Mouse (Mus musculus): Measurements from ENCODE around the gene Trim40. TPM values are rescaled to one million over a fixed set of nuclear protein-coding genes. Genes with fewer than 3 reads are reported as not detected.

Trim40 gene
- not detected in 2 replicates for polyA plus RNA-seq (2015; fragmentation: Nextera tagmentation; extraction: Ambion mirVana)

DNA sequence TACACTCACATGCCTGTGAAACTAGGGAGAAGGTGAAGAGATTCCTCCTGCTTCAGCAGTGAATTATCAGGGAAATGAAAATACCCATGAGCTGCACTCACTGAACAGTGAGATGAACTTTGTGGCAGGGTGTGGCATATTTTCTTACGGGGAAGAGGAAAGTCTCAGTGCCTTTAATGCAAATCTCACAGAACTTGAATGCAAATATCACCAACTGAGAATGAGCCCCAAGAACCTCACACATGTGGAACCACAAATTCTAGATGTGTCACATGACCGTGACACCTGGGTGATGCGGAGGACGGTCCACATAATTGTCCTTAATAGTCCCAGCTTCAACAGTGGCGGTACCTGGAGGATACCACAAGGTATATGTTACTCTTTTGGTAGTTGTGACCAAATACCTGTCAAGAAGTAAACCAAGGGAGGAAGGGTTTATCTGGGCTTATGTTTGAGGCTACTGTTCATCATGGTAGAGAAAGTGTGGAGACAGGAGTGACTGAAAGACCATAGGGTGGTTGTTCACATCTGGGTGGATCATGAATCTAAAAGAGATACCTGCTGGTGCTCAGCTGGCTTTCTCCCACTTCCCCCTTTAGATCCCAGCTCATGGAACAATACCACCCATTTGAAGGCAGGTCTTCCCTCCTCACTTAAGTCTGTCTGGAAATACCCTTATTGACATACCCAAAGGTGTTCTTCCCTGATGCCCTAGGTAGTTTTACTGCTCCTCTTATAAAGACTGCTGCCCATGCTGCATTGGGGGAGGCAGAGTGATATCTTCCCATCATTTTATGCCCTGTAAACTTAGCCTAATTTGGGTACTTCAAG, at the start of gene Trim40:
TSS of gene Trim40 (minus strand) at position 51 of the 831 bp plus-strand sequence.
- Histone ChIP-seq H3K4me1 (ENCODE audit: insufficient read depth, low read length) (no peaks in the 10 kb centered on the region), H3K4me3 (ENCODE audit: low read length) (no peak within 1 kb of the TSS), H3K27me3 (ENCODE audit: insufficient read depth, low read length) (no peaks in the 10 kb centered on the region), H3K4me2 (replicated peaks; ENCODE audit: low read depth, low read length) (no peak within 1 kb of the TSS), H3K9ac (replicated peaks; ENCODE audit: low read length) (no peak within 1 kb of the TSS), H3K36me3 (ENCODE audit: insufficient read depth, low read length) (no peaks in the 10 kb centered on the region), H3K27ac (ENCODE audit: low read length) (no peak within 1 kb of the TSS), H3K9me3 (ENCODE audit: low read length) (no peaks in the 10 kb centered on the region)
- ATAC-seq (ENCODE audit: low FRiP score, low TSS enrichment): no peak
- 77% methylated on average over 5 of the region's 5 CpGs for WGBS

DNA sequence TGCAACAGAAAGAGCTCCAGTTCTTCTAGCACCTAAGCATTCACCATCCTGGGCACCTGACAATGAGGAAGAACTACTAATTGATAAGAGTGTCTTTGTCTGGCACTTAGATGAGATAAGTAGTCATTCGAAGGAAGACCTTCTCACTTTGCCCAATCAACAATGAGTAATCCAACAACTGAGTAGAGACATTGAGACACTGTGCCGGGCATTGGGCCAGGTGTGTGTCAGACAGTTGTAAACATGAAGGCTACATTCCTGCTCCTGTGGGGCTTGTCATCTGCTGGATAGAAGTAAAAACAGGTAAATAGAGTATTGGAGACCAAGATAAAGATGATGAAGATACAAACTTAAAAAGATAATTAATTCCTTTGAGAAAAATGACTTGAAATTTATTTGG, 48.1 kb upstream of the Trim40 start:
- Histone ChIP-seq H3K4me2 (replicated peaks; ENCODE audit: low read depth, low read length) (no peak overlapping the region), H3K9ac (replicated peaks; ENCODE audit: low read length) (no peak overlapping the region), H3K36me3 (ENCODE audit: insufficient read depth, low read length) (no peaks in the 10 kb centered on the region), H3K27ac (ENCODE audit: low read length) (no peak overlapping the region), H3K9me3 (ENCODE audit: low read length) (no peaks in the 10 kb centered on the region), H3K4me1 (ENCODE audit: insufficient read depth, low read length) (peaks cover 7% of the 10 kb centered on the region; the same call in 1 of the 2 replicates), H3K4me3 (ENCODE audit: low read length) (no peak overlapping the region), H3K27me3 (ENCODE audit: insufficient read depth, low read length) (peaks cover 24% of the 10 kb centered on the region)
- ATAC-seq (ENCODE audit: low FRiP score, low TSS enrichment): no peak
- 91% methylated on average over 2 of the region's 2 CpGs for WGBS

DNA sequence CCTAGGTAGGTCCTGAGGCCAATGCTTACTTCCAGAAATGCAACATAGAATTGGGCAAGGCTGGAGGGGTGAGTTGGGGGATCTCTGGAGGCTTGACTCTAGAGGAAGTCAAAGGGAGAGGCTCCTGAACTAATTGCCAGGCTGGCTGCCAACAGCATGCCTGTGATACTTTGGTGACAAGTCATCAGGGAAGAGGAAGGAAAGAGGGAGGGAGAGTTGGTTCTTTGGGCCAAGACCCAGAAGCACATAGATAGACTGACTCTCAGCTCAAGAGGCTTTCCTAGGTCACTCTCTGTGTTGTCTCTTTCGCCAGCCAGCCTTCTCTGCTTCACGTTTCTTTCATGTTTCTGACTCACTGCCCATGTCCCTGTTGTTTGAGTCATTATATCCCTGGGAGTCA, 41.9 kb upstream of the Trim40 start:
- Histone ChIP-seq H3K9ac (replicated peaks; ENCODE audit: low read length) (no peak overlapping the region), H3K4me2 (replicated peaks; ENCODE audit: low read depth, low read length) (no peak overlapping the region), H3K4me3 (ENCODE audit: low read length) (no peak overlapping the region), H3K4me1 (ENCODE audit: insufficient read depth, low read length) (no peaks in the 10 kb centered on the region), H3K36me3 (ENCODE audit: insufficient read depth, low read length) (no peaks in the 10 kb centered on the region), H3K9me3 (ENCODE audit: low read length) (no peaks in the 10 kb centered on the region), H3K27me3 (ENCODE audit: insufficient read depth, low read length) (no peaks in the 10 kb centered on the region), H3K27ac (ENCODE audit: low read length) (no peak overlapping the region)
- ATAC-seq (ENCODE audit: low FRiP score, low TSS enrichment): no peak
- WGBS: 60% methylated on average over 2 of the region's 2 CpGs

- Histone ChIP-seq H3K4me3 (ENCODE audit: low read length) (no peak overlapping the region), H3K4me1 (ENCODE audit: insufficient read depth, low read length) (no peaks in the 10 kb centered on the region), H3K27me3 (ENCODE audit: insufficient read depth, low read length) (no peaks in the 10 kb centered on the region), H3K27ac (ENCODE audit: low read length) (no peak overlapping the region), H3K4me2 (replicated peaks; ENCODE audit: low read depth, low read length) (no peak overlapping the region), H3K9ac (replicated peaks; ENCODE audit: low read length) (no peak overlapping the region), H3K9me3 (ENCODE audit: low read length) (no peaks in the 10 kb centered on the region), H3K36me3 (ENCODE audit: insufficient read depth, low read length) (no peaks in the 10 kb centered on the region)
- no peak for ATAC-seq (ENCODE audit: low FRiP score, low TSS enrichment)
- 84% methylated on average over 4 of the region's 4 CpGs for WGBS
Measured at GRCm38 (mm10) chr17:36931130-36931529, 41.2 kb upstream of the Trim40 start.

DNA sequence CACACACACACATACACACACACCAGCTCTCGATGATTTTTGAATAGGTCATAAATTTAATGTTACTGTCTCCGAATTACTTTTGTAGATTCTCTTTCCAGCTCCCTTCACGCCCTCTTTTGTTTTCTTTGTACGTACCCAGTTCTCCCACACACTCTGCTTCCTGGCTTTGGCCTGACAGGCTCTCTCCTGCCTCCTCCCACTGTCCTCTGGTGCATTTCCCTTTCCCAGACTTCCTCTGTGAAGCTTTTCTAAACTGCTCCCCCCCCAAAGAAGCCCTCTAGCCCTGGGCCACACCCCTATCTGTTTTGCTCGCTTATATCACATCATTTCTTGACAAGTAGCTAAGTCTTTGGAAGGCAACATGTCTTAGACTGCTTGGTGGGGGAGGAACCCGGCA, 40.3 kb upstream of the Trim40 start:
- H3K27me3 ChIP-seq (ENCODE audit: insufficient read depth, low read length): no peaks in the 10 kb centered on the region
- H3K27ac ChIP-seq (ENCODE audit: low read length): no peak overlapping the region
- no peak overlapping the region for H3K4me2 ChIP-seq (replicated peaks; ENCODE audit: low read depth, low read length)
- no peak overlapping the region for H3K9ac ChIP-seq (replicated peaks; ENCODE audit: low read length)
- no peaks in the 10 kb centered on the region for H3K36me3 ChIP-seq (ENCODE audit: insufficient read depth, low read length)
- no peak for ATAC-seq (ENCODE audit: low FRiP score, low TSS enrichment)
- H3K4me3 ChIP-seq (ENCODE audit: low read length): no peak overlapping the region
- H3K9me3 ChIP-seq (ENCODE audit: low read length): no peaks in the 10 kb centered on the region
- WGBS: 28% methylated on average over 6 of the region's 6 CpGs
- H3K4me1 ChIP-seq (ENCODE audit: insufficient read depth, low read length): no peaks in the 10 kb centered on the region

DNA sequence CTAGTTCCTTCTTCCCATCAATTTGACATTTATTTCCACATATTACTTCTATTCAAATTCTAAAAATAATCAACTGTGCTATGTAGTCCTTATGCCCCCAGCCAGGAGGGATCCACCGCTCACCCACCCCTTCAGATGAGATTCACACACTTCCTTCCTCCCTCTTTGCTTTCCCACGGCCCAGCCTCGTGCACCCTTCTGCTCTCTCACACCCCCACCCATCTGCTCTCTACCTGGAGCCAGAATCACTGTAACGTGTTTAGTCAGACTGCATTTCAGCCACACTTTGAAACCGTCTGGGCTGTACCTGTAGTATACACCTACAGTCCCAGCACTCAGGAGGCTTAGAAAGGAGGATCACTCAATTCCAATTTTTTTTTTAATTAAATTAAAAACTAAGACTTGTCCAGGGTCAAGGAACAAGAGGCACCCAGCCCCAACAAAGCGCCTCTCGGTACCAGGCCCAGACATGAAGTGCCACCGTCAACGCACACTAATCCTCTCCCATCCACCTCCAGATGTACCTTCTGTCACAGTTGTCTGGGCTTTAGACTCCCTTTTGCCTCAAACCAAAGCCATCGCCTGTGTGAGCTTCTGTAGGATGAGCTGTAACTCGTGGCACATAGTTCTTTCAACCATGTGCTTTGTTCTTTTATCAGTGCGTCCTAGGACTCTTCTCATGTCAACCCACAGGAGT, 39.5 kb upstream of the Trim40 start:
- WGBS: 68% methylated on average over 12 of the region's 12 CpGs
- ATAC-seq (ENCODE audit: low FRiP score, low TSS enrichment): no peak
- Histone ChIP-seq H3K27me3 (ENCODE audit: insufficient read depth, low read length) (no peaks in the 10 kb centered on the region), H3K4me2 (replicated peaks; ENCODE audit: low read depth, low read length) (no peak overlapping the region), H3K27ac (ENCODE audit: low read length) (no peak overlapping the region), H3K4me3 (ENCODE audit: low read length) (no peak overlapping the region), H3K9ac (replicated peaks; ENCODE audit: low read length) (no peak overlapping the region), H3K4me1 (ENCODE audit: insufficient read depth, low read length) (no peaks in the 10 kb centered on the region), H3K36me3 (ENCODE audit: insufficient read depth, low read length) (no peaks in the 10 kb centered on the region), H3K9me3 (ENCODE audit: low read length) (no peaks in the 10 kb centered on the region)

DNA sequence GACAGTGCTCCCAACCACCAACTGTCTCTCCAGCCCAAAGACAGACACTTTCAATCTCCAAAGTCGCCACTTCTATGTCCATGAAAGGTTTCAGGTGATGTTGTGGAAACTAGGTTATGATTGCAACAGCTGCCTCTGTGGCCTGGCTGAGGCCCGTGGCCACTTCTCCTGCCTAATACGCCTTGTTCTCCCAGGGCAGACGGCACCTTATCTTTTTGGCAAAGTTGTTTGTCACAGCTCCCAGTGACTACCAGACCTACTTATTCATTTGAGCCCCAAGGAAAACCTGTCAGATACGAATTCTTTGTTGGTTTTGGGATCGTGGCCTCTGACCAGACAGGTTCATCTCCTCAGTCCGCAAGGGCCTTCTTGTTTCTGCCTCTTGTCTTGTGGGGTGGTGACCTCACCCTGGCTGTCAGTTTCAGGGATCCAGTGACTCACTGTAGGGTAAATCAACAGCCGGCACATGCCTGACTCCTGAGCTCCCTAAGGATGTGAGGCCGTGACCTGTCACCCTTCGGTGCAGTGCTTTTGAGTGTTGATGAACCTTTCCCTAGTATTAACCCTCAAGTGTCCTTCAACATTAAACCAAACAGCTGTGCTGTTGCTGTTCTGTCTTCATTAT, 37.7 kb upstream of the Trim40 start:
- ATAC-seq (ENCODE audit: low FRiP score, low TSS enrichment): no peak
- no peaks in the 10 kb centered on the region for H3K4me1 ChIP-seq (ENCODE audit: insufficient read depth, low read length)
- H3K4me2 ChIP-seq (replicated peaks; ENCODE audit: low read depth, low read length): no peak overlapping the region
- H3K9ac ChIP-seq (replicated peaks; ENCODE audit: low read length): no peak overlapping the region
- no peaks in the 10 kb centered on the region for H3K9me3 ChIP-seq (ENCODE audit: low read length)
- H3K4me3 ChIP-seq (ENCODE audit: low read length): no peak overlapping the region
- H3K36me3 ChIP-seq (ENCODE audit: insufficient read depth, low read length): no peaks in the 10 kb centered on the region
- H3K27ac ChIP-seq (ENCODE audit: low read length): no peak overlapping the region
- no peaks in the 10 kb centered on the region for H3K27me3 ChIP-seq (ENCODE audit: insufficient read depth, low read length)
- 44% methylated on average over 10 of the region's 10 CpGs for WGBS

DNA sequence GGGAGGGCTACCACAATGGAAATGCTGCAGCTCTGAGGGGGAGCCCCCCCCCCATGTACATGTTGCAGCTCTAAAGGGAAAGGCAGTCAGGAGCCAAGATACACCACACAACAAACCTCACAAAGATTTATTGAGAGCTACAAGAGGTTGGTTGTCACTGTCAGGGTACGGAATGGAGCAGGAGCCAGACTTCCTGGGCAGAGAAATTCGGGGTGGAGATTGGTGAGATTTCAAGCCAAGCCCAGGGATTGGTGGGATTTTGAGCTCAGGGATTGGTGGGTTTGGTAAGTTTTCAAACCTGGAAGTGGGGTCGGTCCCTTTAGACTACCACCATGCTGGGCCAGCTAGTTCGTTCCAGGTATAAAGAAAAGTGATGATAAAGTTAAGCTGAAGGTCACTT, 33.6 kb upstream of the Trim40 start:
- no peak overlapping the region for H3K4me2 ChIP-seq (replicated peaks; ENCODE audit: low read depth, low read length)
- H3K9me3 ChIP-seq (ENCODE audit: low read length): no peaks in the 10 kb centered on the region
- H3K27me3 ChIP-seq (ENCODE audit: insufficient read depth, low read length): no peaks in the 10 kb centered on the region
- WGBS: 69% methylated on average over 4 of the region's 4 CpGs
- no peak overlapping the region for H3K27ac ChIP-seq (ENCODE audit: low read length)
- no peak for ATAC-seq (ENCODE audit: low FRiP score, low TSS enrichment)
- no peak overlapping the region for H3K4me3 ChIP-seq (ENCODE audit: low read length)
- no peaks in the 10 kb centered on the region for H3K4me1 ChIP-seq (ENCODE audit: insufficient read depth, low read length)
- H3K9ac ChIP-seq (replicated peaks; ENCODE audit: low read length): no peak overlapping the region
- no peaks in the 10 kb centered on the region for H3K36me3 ChIP-seq (ENCODE audit: insufficient read depth, low read length)

- Histone ChIP-seq H3K27me3 (ENCODE audit: insufficient read depth, low read length) (peaks cover under 1% of the 10 kb centered on the region; the same call in 1 of the 2 replicates), H3K27ac (ENCODE audit: low read length) (no peak overlapping the region), H3K36me3 (ENCODE audit: insufficient read depth, low read length) (no peaks in the 10 kb centered on the region), H3K9ac (replicated peaks; ENCODE audit: low read length) (no peak overlapping the region), H3K4me2 (replicated peaks; ENCODE audit: low read depth, low read length) (no peak overlapping the region), H3K9me3 (ENCODE audit: low read length) (no peaks in the 10 kb centered on the region), H3K4me1 (ENCODE audit: insufficient read depth, low read length) (no peaks in the 10 kb centered on the region), H3K4me3 (ENCODE audit: low read length) (no peak overlapping the region)
- 83% methylated on average over 4 of the region's 4 CpGs for WGBS
- ATAC-seq (ENCODE audit: low FRiP score, low TSS enrichment): no peak
Measured at GRCm38 (mm10) chr17:36922715-36923114, 32.8 kb upstream of the Trim40 start.

Measured in kidney, embryonic 16.5 days (tissue).